Mouse (Mus musculus): Measurements from ENCODE around the gene Cabp4.
"Not testable (repeated sequence)": the region's sequence is repeated elsewhere in the genome, so short reads cannot be mapped to it uniquely, and the experiment has no call there.

The Cabp4 gene

GRCm38 (mm10) chr19:4147782-4148490, 4.1 kb upstream of the Cabp4 start:
- DNase-seq (ENCODE audit: low read depth, low spot score), result no peak

GRCm38 (mm10) chr19:4147022-4147405, 3.2 kb upstream of the Cabp4 start:
- DNase-seq (ENCODE audit: low read depth, low spot score), result no peak

- DNase-seq (ENCODE audit: low read depth, low spot score), result no peak
These were observed 2.7 kb upstream of the Cabp4 start for GRCm38 (mm10) chr19:4146366-4147021.

GRCm38 (mm10) chr19:4145936-4146335, 2.1 kb upstream of the Cabp4 start:
- DNase-seq (ENCODE audit: low read depth, low spot score), result no peak

GRCm38 (mm10) chr19:4144550-4145498, 991 bp upstream of the Cabp4 start:
- no peak for DNase-seq (ENCODE audit: low read depth, low spot score)

- no peak for DNase-seq (ENCODE audit: low read depth, low spot score)
These were observed 1.2 kb downstream of the Cabp4 start for GRCm38 (mm10) chr19:4142416-4143173.

GRCm38 (mm10) chr19:4140147-4140546, 3.7 kb downstream of the Cabp4 start:
- DNase-seq (ENCODE audit: low read depth, low spot score), result no peak

- DNase-seq (ENCODE audit: low read depth, low spot score), result no peak
These were observed 4.4 kb downstream of the Cabp4 start, which contains the start of gene Gpr152 for GRCm38 (mm10) chr19:4139446-4139845. TSS of gene Gpr152 (plus strand) at chr19:4139787.

- no peak for DNase-seq (ENCODE audit: low read depth, low spot score)
These were observed 5.9 kb downstream of the Cabp4 start for GRCm38 (mm10) chr19:4137913-4138312.

GRCm38 (mm10) chr19:4136463-4136862, 7.4 kb downstream of the Cabp4 start:
- no peak for DNase-seq (ENCODE audit: low read depth, low spot score)

GRCm38 (mm10) chr19:4135963-4136345, 7.9 kb downstream of the Cabp4 start:
- DNase-seq (ENCODE audit: low read depth, low spot score), result not testable (repeated sequence)

- not testable (repeated sequence) for DNase-seq (ENCODE audit: low read depth, low spot score)
These were observed 8.4 kb downstream of the Cabp4 start for GRCm38 (mm10) chr19:4135229-4135962.

GRCm38 (mm10) chr19:4134354-4134753, 9.5 kb downstream of the Cabp4 start:
- no peak for DNase-seq (ENCODE audit: low read depth, low spot score)

GRCm38 (mm10) chr19:4131768-4132167, 12.1 kb downstream of the Cabp4 start:
- DNase-seq (ENCODE audit: low read depth, low spot score), result no peak

- DNase-seq (ENCODE audit: low read depth, low spot score), result no peak
These were observed 12.8 kb downstream of the Cabp4 start for GRCm38 (mm10) chr19:4131075-4131474.

GRCm38 (mm10) chr19:4130106-4130505, 13.7 kb downstream of the Cabp4 start:
- DNase-seq (ENCODE audit: low read depth, low spot score), result no peak

GRCm38 (mm10) chr19:4129462-4129861, 14.4 kb downstream of the Cabp4 start:
- no peak for DNase-seq (ENCODE audit: low read depth, low spot score)

- DNase-seq (ENCODE audit: low read depth, low spot score), result no peak
These were observed 16.9 kb downstream of the Cabp4 start for GRCm38 (mm10) chr19:4126759-4127495.

- peak; percentile 95 for DNase-seq (ENCODE audit: low read depth, low spot score)
These were observed 17.8 kb downstream of the Cabp4 start, which contains the start of gene Aip for GRCm38 (mm10) chr19:4125741-4126696. TSS of gene Aip (minus strand) at chr19:4125858.
